Mouse (Mus musculus): Measurements from ENCODE around the gene Cnbp. TPM values are rescaled to one million over a fixed set of nuclear protein-coding genes. Genes with fewer than 3 reads are reported as not detected.
A peak's percentile ranks its signal among the peaks of the same experiment; 100 is the strongest.

Cnbp gene
- total RNA-seq (2021): 346 and 405 TPM in 2 replicates
- long read RNA-seq, transcript Cnbp-203 (5 exons, 1,661 nt): minor isoform, 173 of 765 reads
- long read RNA-seq, transcript Cnbp-201 (5 exons, 2,178 nt): minor isoform, 113 of 765 reads
- long read RNA-seq, transcript Cnbp-209 (5 exons, 1,614 nt): minor isoform, 14 of 765 reads
- long read RNA-seq, transcript Cnbp-208 (5 exons, 2,175 nt): major isoform, 356 of 765 reads
- long read RNA-seq, partial matches to known transcripts: 17 of 765 reads
- long read RNA-seq, other reads (novel, unspliced or antisense): 76 of 765 reads

- peak; percentile 98 for DNase-seq
Observed at GRCm38 (mm10) chr6:87850900-87851614, at the start of gene Cnbp. Gene Cnbp (minus strand): TSS chr6:87851106.

- DNase-seq: peak; percentile 22
Observed at GRCm38 (mm10) chr6:87898028-87898427, 47.1 kb upstream of the Cnbp start.

- no peak for DNase-seq
Observed at GRCm38 (mm10) chr6:87893931-87894330, 43.0 kb upstream of the Cnbp start.

- DNase-seq: peak; percentile 100
Observed at GRCm38 (mm10) chr6:87887594-87888233, 36.8 kb upstream of the Cnbp start, which contains the start of gene Copg1. Gene Copg1 (plus strand): TSS chr6:87887814.

GRCm38 (mm10) chr6:87886721-87887120, 35.8 kb upstream of the Cnbp start:
- no peak for DNase-seq

- peak; percentile 83 for DNase-seq
Observed at GRCm38 (mm10) chr6:87882816-87883215, 31.9 kb upstream of the Cnbp start.

GRCm38 (mm10) chr6:87882221-87882620, 31.3 kb upstream of the Cnbp start:
- DNase-seq: no peak

- no peak for DNase-seq
Observed at GRCm38 (mm10) chr6:87879628-87880027, 28.7 kb upstream of the Cnbp start.

- DNase-seq: no peak
Observed at GRCm38 (mm10) chr6:87879010-87879409, 28.1 kb upstream of the Cnbp start.

- peak; percentile 54 for DNase-seq
Observed at GRCm38 (mm10) chr6:87876068-87876643, 25.2 kb upstream of the Cnbp start.

GRCm38 (mm10) chr6:87875562-87875961, 24.7 kb upstream of the Cnbp start:
- no peak for DNase-seq

GRCm38 (mm10) chr6:87875083-87875482, 24.2 kb upstream of the Cnbp start:
- peak; percentile 40 for DNase-seq

GRCm38 (mm10) chr6:87873963-87874362, 23.1 kb upstream of the Cnbp start:
- DNase-seq: no peak

- no peak for DNase-seq
Observed at GRCm38 (mm10) chr6:87873104-87873503, 22.2 kb upstream of the Cnbp start.

GRCm38 (mm10) chr6:87871240-87871639, 20.3 kb upstream of the Cnbp start:
- no peak for DNase-seq

- DNase-seq: no peak
Observed at GRCm38 (mm10) chr6:87870440-87870839, 19.5 kb upstream of the Cnbp start.

GRCm38 (mm10) chr6:87868871-87869506, 18.1 kb upstream of the Cnbp start:
- DNase-seq: peak; percentile 88

GRCm38 (mm10) chr6:87867256-87867655, 16.4 kb upstream of the Cnbp start:
- DNase-seq: no peak

GRCm38 (mm10) chr6:87866211-87866610, 15.3 kb upstream of the Cnbp start:
- no peak for DNase-seq

- no peak for DNase-seq
Observed at GRCm38 (mm10) chr6:87857071-87857470, 6.2 kb upstream of the Cnbp start.

GRCm38 (mm10) chr6:87853446-87853845, 2.5 kb upstream of the Cnbp start:
- no peak for DNase-seq

- DNase-seq: no peak
Observed at GRCm38 (mm10) chr6:87851871-87852270, 965 bp upstream of the Cnbp start.
